Mouse (Mus musculus): Measurements from ENCODE around the gene Zfp953. TPM values are rescaled to one million over a fixed set of nuclear protein-coding genes. Genes with fewer than 3 reads are reported as not detected.

The Zfp953 gene
- polyA plus RNA-seq, 1 experiment from 2014 or later, result 0.64 TPM

Other genes starting within 250 kb of the Zfp953 start
- gene Rslcan18, start 244.3 kb downstream of the Zfp953 start, polyA plus RNA-seq (2015; fragmentation: Nextera tagmentation; extraction: Ambion mirVana), result 0.08 and 0.18 TPM in 2 replicates
- 3.5 and 3.6 TPM in 2 replicates for gene Zfp759, start 238.9 kb downstream of the Zfp953 start, polyA plus RNA-seq (2015; fragmentation: Nextera tagmentation; extraction: Ambion mirVana)
- gene Rsl1, start 187.4 kb downstream of the Zfp953 start, polyA plus RNA-seq (2015; fragmentation: Nextera tagmentation; extraction: Ambion mirVana), result 6.6 and 7.8 TPM in 2 replicates
- gene Zfp455, start 166.1 kb downstream of the Zfp953 start, polyA plus RNA-seq (2015; fragmentation: Nextera tagmentation; extraction: Ambion mirVana), result 2.6 and 2.7 TPM in 2 replicates
- gene Zfp458, start 82.1 kb downstream of the Zfp953 start, polyA plus RNA-seq (2015; fragmentation: Nextera tagmentation; extraction: Ambion mirVana), result 5.3 and 5.8 TPM in 2 replicates
- 0.86 and 1.1 TPM in 2 replicates for gene Zfp457, start 54.1 kb downstream of the Zfp953 start, polyA plus RNA-seq (2015; fragmentation: Nextera tagmentation; extraction: Ambion mirVana)
- 1.6 and 2.2 TPM in 2 replicates for gene Zfp595, start 28.0 kb downstream of the Zfp953 start, polyA plus RNA-seq (2015; fragmentation: Nextera tagmentation; extraction: Ambion mirVana)
- 1.3 TPM in 1 of 2 replicates, not detected in the other for gene Gm28044, start 69 bp downstream of the Zfp953 start, polyA plus RNA-seq (2015; fragmentation: Nextera tagmentation; extraction: Ambion mirVana)
- not detected in 2 replicates for gene Gm28041, start 15.1 kb upstream of the Zfp953 start, polyA plus RNA-seq (2015; fragmentation: Nextera tagmentation; extraction: Ambion mirVana)
- gene Zfp456, start 15.2 kb upstream of the Zfp953 start, polyA plus RNA-seq (2015; fragmentation: Nextera tagmentation; extraction: Ambion mirVana), result 0.61 and 0.65 TPM in 2 replicates
- gene Zfp429, start 39.2 kb upstream of the Zfp953 start, polyA plus RNA-seq (2015; fragmentation: Nextera tagmentation; extraction: Ambion mirVana), result 4.6 and 4.7 TPM in 2 replicates
- 1.3 and 1.8 TPM in 2 replicates for gene Zfp459, start 60.8 kb upstream of the Zfp953 start, polyA plus RNA-seq (2015; fragmentation: Nextera tagmentation; extraction: Ambion mirVana)
- gene Zfp874a, start 91.0 kb upstream of the Zfp953 start, polyA plus RNA-seq (2015; fragmentation: Nextera tagmentation; extraction: Ambion mirVana), result 7.3 and 7.5 TPM in 2 replicates
- gene Zfp874b, start 123.7 kb upstream of the Zfp953 start, polyA plus RNA-seq (2015; fragmentation: Nextera tagmentation; extraction: Ambion mirVana), result 3.3 and 3.9 TPM in 2 replicates
- 12.3 and 12.6 TPM in 2 replicates for gene Zfp58, start 139.9 kb upstream of the Zfp953 start, polyA plus RNA-seq (2015; fragmentation: Nextera tagmentation; extraction: Ambion mirVana)
- 0.59 TPM in 1 of 2 replicates, not detected in the other for gene Gm26965, start 165.5 kb upstream of the Zfp953 start, polyA plus RNA-seq (2015; fragmentation: Nextera tagmentation; extraction: Ambion mirVana)
- 42.8 and 43.6 TPM in 2 replicates for gene Zfp87, start 165.6 kb upstream of the Zfp953 start, polyA plus RNA-seq (2015; fragmentation: Nextera tagmentation; extraction: Ambion mirVana)
- 15.3 and 16.2 TPM in 2 replicates for gene Zfp748, start 193.2 kb upstream of the Zfp953 start, polyA plus RNA-seq (2015; fragmentation: Nextera tagmentation; extraction: Ambion mirVana)
- gene Zfp729b, start 249.1 kb upstream of the Zfp953 start, polyA plus RNA-seq (2015; fragmentation: Nextera tagmentation; extraction: Ambion mirVana), result 5.2 and 6.7 TPM in 2 replicates